Mouse (Mus musculus) olfactory bulb, adult 2 months (tissue): ENCODE results near the gene Arhgap45.

Experiments
- CTCF ChIP-seq: fragments of 200-500 bp; IDR thresholded peaks from 2 replicates; pipeline ENCODE4 v1.5.1; 2012; ENCODE audit warnings: low read depth, mild to moderate bottlenecking, low read length, moderate library complexity; ENCODE audit not compliant: insufficient read depth
- POLR2A ChIP-seq: fragments of 200-500 bp; IDR thresholded peaks from 2 replicates; pipeline ENCODE4 v1.6.1; 2012; ENCODE audit warnings: mild to moderate bottlenecking, low read depth, low read length, moderate library complexity; ENCODE audit not compliant: insufficient read depth

DNA sequence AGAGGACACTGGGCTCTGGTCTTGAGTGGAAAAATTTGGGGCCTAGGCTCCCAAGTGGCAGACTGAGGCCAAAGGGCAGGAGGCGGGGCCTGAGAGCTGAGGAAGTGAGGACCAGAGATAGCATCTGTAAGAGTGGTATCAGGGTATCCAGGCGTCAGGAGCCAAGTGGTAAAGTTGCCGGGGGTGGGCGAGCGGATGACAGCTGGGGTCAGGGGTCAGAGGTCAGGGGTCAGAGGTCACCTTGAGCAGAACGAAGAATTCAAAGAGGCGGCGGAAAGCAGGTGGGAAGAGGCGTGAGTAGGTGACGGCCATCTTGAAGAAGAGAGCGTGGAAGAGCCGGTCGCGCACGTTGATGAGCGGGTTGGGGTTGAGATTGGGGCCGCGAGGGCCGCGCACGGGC is 32.8 kb upstream of the Arhgap45 start:
- no peak for TF ChIP-seq CTCF
- TF ChIP-seq POLR2A = no peak
